Mouse (Mus musculus) limb, embryonic 12.5 days (tissue): ENCODE results near the gene Slc8a1. TPM values are rescaled to one million over a fixed set of nuclear protein-coding genes. Genes with fewer than 3 reads are reported as not detected.

ENCODE experiments used
- ATAC-seq: fragments of 200-750 bp; cut with Nextera tagmentation; 2 replicates; pipeline ENCODE4 v1.8.0; 2017; ENCODE audit warnings: low read depth, moderate TSS enrichment; ENCODE audit not compliant: insufficient number of reproducible peaks, insufficient read depth, low FRiP score, low TSS enrichment
- H3K27ac ChIP-seq: fragments of 300-500 bp; sonication (generic); 2 replicates; pipeline ENCODE4 v1.5.1; 2016; ENCODE audit warnings: mild to moderate bottlenecking, moderate library complexity
- H3K27me3 ChIP-seq: fragments of 300-500 bp; sonication (generic); 2 replicates; pipeline ENCODE4 v1.6.1; 2016; ENCODE audit warnings: mild to moderate bottlenecking, moderate library complexity
- H3K36me3 ChIP-seq: fragments of 300-500 bp; sonication (generic); 2 replicates; pipeline ENCODE4 v1.6.1; 2016; ENCODE audit warnings: mild to moderate bottlenecking, moderate library complexity
- H3K4me1 ChIP-seq: fragments of 300-500 bp; sonication (generic); replicated peaks from 2 replicates; pipeline ENCODE4 v1.6.1; 2016
- H3K4me2 ChIP-seq: fragments of 300-500 bp; sonication (generic); 2 replicates; pipeline ENCODE4 v1.6.1; 2016; ENCODE audit warnings: mild to moderate bottlenecking, moderate library complexity
- H3K4me3 ChIP-seq: fragments of 300-500 bp; sonication (generic); replicated peaks from 2 replicates; pipeline ENCODE4 v1.5.1; 2016; ENCODE audit warnings: mild to moderate bottlenecking
- H3K9ac ChIP-seq: fragments of 300-500 bp; sonication (generic); replicated peaks from 2 replicates; pipeline ENCODE4 v1.6.1; 2016; ENCODE audit warnings: mild to moderate bottlenecking, moderate library complexity
- H3K9me3 ChIP-seq: fragments of 300-500 bp; sonication (generic); 2 replicates; pipeline ENCODE4 v1.6.1; 2016; ENCODE audit warnings: mild to moderate bottlenecking, moderate library complexity
- WGBS: fragments of 180-500 bp; shearing (Covaris S2); methylation state at CpG from one replicate; pipeline ENCODE4 v1.1.7; 2016; 5-methylcytosine and 5-hydroxymethylcytosine counted together
- polyA plus RNA-seq: library from polyadenylated mRNA; unstranded; fragments of >200 nt; fragmentation: Nextera tagmentation; extraction: Ambion mirVana; gene quantifications from 2 replicates; pipeline ENCODE4 v1.2.1, GENCODE M21; 2016

Slc8a1 gene
- polyA plus RNA-seq, 1 experiment from 2014 or later: 6.1 TPM

DNA sequence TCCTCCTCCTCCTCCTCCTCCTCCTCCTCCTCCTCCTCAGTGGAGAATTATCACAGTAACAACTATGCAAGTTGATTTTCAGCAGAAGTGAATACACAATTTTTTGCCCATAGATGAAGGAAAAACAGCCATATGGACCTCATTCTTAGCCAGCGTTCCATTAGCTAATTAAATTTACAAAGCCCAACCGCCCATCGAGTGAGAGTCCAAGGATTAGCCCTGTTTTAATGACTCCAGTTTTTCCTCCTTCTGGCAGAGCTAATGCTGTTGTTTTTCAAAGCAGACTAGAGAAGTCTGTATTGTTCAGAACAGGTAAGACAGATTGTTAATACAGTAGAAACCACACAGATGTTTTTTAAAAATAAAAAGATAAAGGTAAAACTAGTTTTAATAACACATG, 264.8 kb downstream of the Slc8a1 start:
- Histone ChIP-seq H3K4me2 (no peak overlapping the region), H3K27ac (no peak overlapping the region), H3K9me3 (no peaks in the 10 kb centered on the region), H3K4me3 (no peak overlapping the region), H3K4me1 (no peaks in the 10 kb centered on the region), H3K36me3 (no peaks in the 10 kb centered on the region), H3K9ac (no peak overlapping the region), H3K27me3 (no peaks in the 10 kb centered on the region)
- no peak for ATAC-seq
- WGBS: 15% methylated on average over 3 of the region's 3 CpGs

DNA sequence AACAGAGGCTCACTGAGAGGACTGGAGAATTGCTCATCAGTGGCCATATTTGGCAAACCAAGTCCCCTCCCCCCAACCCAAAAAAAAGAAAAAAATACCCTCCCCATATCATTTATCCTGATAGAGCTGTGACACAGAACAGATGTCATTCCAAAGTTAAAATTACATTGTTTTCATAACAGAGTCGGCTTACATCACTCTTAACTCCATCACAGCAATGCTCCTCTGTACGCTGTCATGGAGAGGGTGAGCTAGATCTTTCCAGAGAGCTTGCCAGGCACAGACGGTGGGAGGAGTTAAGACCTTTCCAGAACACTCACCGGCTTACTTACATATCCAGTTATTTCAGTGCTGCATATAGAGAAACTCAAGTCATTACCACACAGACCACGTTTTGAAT, 269.2 kb downstream of the Slc8a1 start:
- H3K4me3 ChIP-seq: no peak overlapping the region
- no peak overlapping the region for H3K9ac ChIP-seq
- H3K9me3 ChIP-seq: no peaks in the 10 kb centered on the region
- no peaks in the 10 kb centered on the region for H3K27me3 ChIP-seq
- no peak overlapping the region for H3K27ac ChIP-seq
- WGBS: 77% methylated on average over 5 of the region's 5 CpGs
- no peak for ATAC-seq
- no peak overlapping the region for H3K4me2 ChIP-seq
- H3K4me1 ChIP-seq: no peaks in the 10 kb centered on the region
- H3K36me3 ChIP-seq: no peaks in the 10 kb centered on the region

DNA sequence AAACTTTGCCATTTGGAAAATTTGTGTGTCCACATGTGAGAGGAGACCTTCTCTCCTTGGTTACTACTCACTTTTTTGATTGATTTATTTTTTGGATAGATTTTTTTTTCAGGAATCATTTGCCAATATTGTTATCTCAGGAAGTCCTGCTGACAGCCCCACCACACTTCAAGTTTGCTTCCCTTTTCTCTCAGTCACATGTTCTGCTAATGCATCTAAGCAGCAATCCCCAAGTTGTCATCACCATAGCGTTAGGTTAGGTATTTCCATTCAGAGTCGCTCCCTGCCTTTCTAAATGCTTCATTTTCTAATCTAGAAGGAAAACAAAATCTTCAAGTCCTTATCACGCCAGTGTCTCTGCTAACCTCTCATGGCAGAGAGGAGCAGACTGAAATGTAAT, 278.8 kb downstream of the Slc8a1 start:
- H3K4me1 ChIP-seq: peaks cover 4% of the 10 kb centered on the region; the same call in 1 of the 2 replicates
- no peaks in the 10 kb centered on the region for H3K27me3 ChIP-seq
- H3K27ac ChIP-seq: no peak overlapping the region
- no peak overlapping the region for H3K9ac ChIP-seq
- H3K9me3 ChIP-seq: no peaks in the 10 kb centered on the region
- 92% methylated on average over 3 of the region's 3 CpGs for WGBS
- H3K4me2 ChIP-seq: no peak overlapping the region
- no peak for ATAC-seq
- no peak overlapping the region for H3K4me3 ChIP-seq
- H3K36me3 ChIP-seq: no peaks in the 10 kb centered on the region

DNA sequence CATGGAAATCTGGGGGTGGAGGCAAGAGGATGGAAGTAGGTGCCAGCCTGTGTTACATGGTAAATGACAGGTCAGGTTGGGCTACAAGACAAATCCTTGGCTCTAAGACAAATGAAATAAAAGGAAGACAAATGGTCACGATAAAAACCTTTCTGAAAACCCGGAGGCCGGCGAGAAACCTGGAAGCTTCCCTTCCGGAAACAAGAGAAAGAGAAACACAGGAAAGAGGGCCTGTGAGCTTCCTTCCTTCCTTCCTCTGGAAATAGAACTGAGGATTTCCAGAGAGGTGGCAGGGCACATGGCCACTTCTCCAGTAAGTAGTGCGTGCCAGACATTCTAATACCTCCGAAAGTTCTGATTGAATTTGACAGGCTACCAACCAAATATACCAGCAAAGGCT, 282.2 kb downstream of the Slc8a1 start:
- Histone ChIP-seq H3K27me3 (no peaks in the 10 kb centered on the region), H3K9ac (no peak overlapping the region), H3K4me2 (no peak overlapping the region), H3K27ac (no peak overlapping the region), H3K9me3 (no peaks in the 10 kb centered on the region), H3K4me3 (no peak overlapping the region), H3K4me1 (peaks cover 4% of the 10 kb centered on the region; the same call in 1 of the 2 replicates), H3K36me3 (no peaks in the 10 kb centered on the region)
- no peak for ATAC-seq
- WGBS: 86% methylated on average over 7 of the region's 7 CpGs

DNA sequence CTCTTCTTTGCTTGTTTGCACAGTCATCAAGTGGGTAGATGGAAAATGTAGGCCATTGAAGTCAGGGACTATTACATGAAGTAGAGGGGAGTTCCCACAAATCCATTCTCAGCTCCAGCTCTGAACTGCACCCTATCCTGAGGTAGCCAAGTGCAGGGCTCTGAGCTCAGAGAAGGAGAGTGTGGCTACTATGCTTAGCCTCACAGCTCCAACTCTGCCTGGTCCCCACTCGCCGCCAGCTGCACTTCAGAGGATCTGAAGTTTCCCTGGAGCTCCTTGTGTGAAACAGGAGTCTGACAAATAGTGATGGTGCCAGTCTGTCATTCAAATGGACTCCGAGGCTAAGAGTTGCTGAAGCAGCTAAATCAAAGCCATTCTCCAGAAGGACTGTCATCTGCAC, 282.9 kb downstream of the Slc8a1 start:
- no peaks in the 10 kb centered on the region for H3K27me3 ChIP-seq
- WGBS: 67% methylated on average over 3 of the region's 3 CpGs
- H3K36me3 ChIP-seq: no peaks in the 10 kb centered on the region
- no peak for ATAC-seq
- H3K27ac ChIP-seq: no peak overlapping the region
- no peaks in the 10 kb centered on the region for H3K9me3 ChIP-seq
- H3K4me2 ChIP-seq: no peak overlapping the region
- peaks cover 4% of the 10 kb centered on the region; the same call in 1 of the 2 replicates for H3K4me1 ChIP-seq
- no peak overlapping the region for H3K9ac ChIP-seq
- H3K4me3 ChIP-seq: no peak overlapping the region

DNA sequence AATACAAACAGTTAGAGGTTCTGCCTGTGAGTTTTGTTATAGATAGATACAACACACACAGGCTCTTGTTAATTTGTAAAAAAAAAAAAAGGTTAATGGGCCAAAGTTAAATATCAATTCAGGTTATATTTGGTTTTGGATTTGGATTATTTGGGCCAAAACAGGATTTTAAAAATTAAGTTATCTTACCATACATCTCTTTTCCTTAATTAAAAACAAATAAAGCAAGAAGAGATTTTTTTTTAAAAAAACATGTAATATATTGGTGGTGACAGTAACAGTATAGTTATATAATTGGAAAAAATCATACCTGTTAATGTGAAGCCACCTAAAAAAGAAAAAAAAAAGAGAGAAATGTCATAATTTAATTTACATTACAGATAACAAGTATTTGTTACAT, 296.7 kb downstream of the Slc8a1 start, which contains the start of gene Gm11096:
Gm11096 (plus strand) TSS at position 301 of the 400 bp plus-strand sequence.
- Histone ChIP-seq H3K9ac (no peak within 1 kb of the TSS), H3K27ac (no peak within 1 kb of the TSS), H3K27me3 (no peaks in the 10 kb centered on the region), H3K36me3 (no peaks in the 10 kb centered on the region), H3K4me2 (no peak within 1 kb of the TSS), H3K9me3 (no peaks in the 10 kb centered on the region), H3K4me1 (no peaks in the 10 kb centered on the region), H3K4me3 (no peak within 1 kb of the TSS)
- no peak for ATAC-seq

DNA sequence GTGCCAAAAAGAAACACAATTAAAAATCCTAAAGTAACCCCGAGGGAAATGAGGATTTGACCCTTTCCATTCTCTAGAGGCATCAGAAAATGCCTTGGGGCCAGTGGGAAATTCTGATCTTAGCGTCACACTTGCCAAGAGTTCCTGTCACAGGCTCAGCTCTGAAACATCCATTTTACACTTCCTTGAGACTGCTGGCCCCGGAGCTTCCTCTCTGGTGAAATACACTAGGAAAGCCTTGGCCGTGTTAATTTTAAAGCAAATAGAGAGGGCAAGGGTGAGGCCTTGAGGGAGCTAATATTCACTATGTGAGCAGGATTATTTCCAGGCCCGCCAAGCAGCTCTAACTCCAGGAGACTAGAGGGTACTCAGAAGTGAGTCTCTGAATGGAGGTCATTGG, 305.0 kb downstream of the Slc8a1 start:
- H3K27ac ChIP-seq: no peak overlapping the region
- H3K9ac ChIP-seq: no peak overlapping the region
- H3K9me3 ChIP-seq: no peaks in the 10 kb centered on the region
- no peak for ATAC-seq
- 40% methylated on average over 5 of the region's 5 CpGs for WGBS
- H3K4me3 ChIP-seq: no peak overlapping the region
- no peak overlapping the region for H3K4me2 ChIP-seq
- peaks cover 3% of the 10 kb centered on the region; the same call in 1 of the 2 replicates for H3K36me3 ChIP-seq
- H3K4me1 ChIP-seq: peaks cover 4% of the 10 kb centered on the region; the same call in 1 of the 2 replicates
- no peaks in the 10 kb centered on the region; the same call in 1 of the 2 replicates for H3K27me3 ChIP-seq

DNA sequence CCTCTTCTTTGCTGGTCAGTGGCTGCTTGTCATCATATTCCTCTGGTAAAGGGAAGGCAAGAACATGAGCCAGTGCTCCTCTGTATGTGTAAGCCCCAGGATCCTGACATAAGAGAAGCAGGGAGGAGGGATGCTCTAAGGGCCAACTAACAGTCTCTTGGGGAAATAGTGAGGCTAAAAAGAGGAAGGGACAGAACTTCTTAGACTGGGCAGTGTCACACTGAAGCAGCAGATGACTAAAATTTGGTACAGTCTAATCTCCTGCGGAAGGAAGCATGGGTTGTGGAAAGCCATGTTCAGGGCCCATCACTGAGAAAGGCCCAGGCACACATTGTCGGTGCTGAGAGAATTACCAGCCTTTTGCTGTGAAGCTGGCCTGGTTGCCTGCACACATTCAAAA, 305.4 kb downstream of the Slc8a1 start:
- no peaks in the 10 kb centered on the region for H3K9me3 ChIP-seq
- no peak for ATAC-seq
- no peak overlapping the region for H3K4me3 ChIP-seq
- no peaks in the 10 kb centered on the region; the same call in 1 of the 2 replicates for H3K27me3 ChIP-seq
- 76% methylated on average over 2 of the region's 2 CpGs for WGBS
- H3K4me1 ChIP-seq: peaks cover 5% of the 10 kb centered on the region; the same call in 1 of the 2 replicates
- no peak overlapping the region for H3K27ac ChIP-seq
- H3K9ac ChIP-seq: no peak overlapping the region
- H3K4me2 ChIP-seq: no peak overlapping the region
- H3K36me3 ChIP-seq: peaks cover 3% of the 10 kb centered on the region; the same call in 1 of the 2 replicates

DNA sequence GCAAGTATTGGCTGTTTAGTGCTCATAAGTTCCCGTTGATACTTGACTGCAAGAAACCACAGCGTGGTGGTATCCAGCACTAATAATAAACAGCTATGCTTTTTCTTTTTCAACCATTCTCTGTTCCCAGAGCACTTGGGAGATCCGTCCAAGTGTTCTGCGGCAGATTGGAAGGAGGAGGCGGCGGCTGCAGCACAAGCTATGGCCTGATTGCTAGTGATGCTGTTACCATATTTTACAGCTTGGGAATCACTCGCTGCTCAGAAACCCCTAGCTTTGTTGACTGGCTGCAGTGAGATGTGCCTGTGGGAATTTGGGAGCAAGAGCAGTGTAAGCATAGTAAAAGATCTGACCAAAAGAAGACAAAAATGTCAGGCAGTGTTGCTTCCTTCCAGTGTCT, 310.9 kb downstream of the Slc8a1 start:
- peaks cover 14% of the 10 kb centered on the region for H3K4me1 ChIP-seq

DNA sequence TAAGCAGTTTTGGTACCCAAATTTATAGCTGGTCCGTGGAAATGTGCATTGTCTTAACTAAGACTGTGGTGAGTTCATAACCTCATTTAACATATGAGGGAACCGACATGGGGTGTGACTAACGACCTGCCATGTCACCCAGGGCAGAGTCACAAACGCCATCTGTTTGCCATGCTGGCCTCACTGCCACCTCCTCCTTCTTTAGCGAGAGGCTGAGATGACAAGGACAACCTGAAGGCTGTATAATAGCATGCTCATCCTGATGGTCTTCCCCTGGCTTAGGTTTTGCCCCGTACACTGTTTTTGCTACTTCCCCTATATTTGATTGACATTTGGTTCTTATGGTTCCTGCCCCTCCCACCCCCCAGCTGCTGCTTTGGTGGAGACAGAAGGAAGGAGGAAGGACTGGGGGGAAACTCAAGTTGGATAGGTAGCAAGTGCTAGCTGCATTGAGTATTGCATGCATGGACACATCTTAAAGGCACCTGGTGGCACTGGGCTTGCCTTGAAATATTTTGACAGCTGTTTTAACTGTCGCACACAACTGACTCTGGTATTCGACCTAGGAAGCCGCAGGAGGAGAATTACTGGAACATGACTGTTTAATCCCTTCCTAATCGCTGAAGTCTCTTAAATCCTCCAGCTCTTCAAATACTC, 313.8 kb downstream of the Slc8a1 start:
- H3K36me3 ChIP-seq: no peaks in the 10 kb centered on the region
- no peak overlapping the region for H3K4me3 ChIP-seq
- no peak overlapping the region for H3K4me2 ChIP-seq
- no peaks in the 10 kb centered on the region for H3K9me3 ChIP-seq
- H3K9ac ChIP-seq: no peak overlapping the region
- no peak overlapping the region for H3K27ac ChIP-seq
- ATAC-seq: no peak
- 20% methylated on average over 10 of the region's 10 CpGs for WGBS
- H3K27me3 ChIP-seq: peaks cover 6% of the 10 kb centered on the region; the same call in 1 of the 2 replicates
- peaks cover 14% of the 10 kb centered on the region for H3K4me1 ChIP-seq

More for the DNA sequence above, 310.9 kb downstream of the Slc8a1 start:
- Histone ChIP-seq H3K27me3 (peaks cover 6% of the 10 kb centered on the region; the same call in 1 of the 2 replicates), H3K4me2 (no peak overlapping the region), H3K9ac (no peak overlapping the region), H3K4me3 (no peak overlapping the region), H3K27ac (no peak overlapping the region), H3K9me3 (no peaks in the 10 kb centered on the region), H3K36me3 (peaks cover under 1% of the 10 kb centered on the region; the same call in 1 of the 2 replicates)
- WGBS: 77% methylated on average over 7 of the region's 7 CpGs
- no peak for ATAC-seq

DNA sequence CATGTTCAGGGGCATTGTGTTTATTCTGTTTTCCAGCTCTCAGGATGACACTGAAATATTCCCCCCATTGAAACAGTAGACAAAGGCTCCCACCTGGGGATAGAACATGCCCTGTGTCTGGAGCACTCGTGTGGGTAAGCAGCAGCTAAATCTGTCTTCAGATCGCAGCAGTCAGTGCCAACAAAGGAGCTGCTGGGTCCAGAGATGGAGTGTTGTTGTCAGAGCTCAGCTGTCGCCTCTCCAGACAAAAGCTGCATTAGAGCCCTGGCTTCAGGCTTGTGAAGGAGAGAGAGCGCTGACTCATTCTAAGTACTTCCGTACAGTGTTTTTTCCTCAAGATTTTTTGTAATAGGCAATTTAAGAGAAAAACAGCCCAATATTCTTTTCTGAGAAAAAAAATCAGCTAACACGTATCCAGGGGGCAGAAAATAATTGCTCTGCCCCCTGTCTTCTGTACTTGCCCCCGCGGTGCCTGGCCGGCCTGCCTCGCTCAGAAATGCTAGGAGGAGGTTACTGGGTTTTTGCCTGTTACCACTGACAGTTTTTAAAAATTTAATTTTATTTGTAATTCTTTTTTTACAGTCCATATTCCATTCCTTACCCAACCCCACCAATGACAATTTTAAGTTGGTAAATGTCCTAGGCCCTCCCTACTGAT, 318.2 kb downstream of the Slc8a1 start:
- Histone ChIP-seq H3K36me3 (no peaks in the 10 kb centered on the region), H3K4me2 (no peak overlapping the region), H3K9ac (no peak overlapping the region), H3K9me3 (no peaks in the 10 kb centered on the region), H3K4me3 (no peak overlapping the region), H3K27me3 (no peaks in the 10 kb centered on the region), H3K27ac (no peak overlapping the region), H3K4me1 (peaks cover 8% of the 10 kb centered on the region)
- ATAC-seq: no peak
- WGBS: 79% methylated on average over 10 of the region's 10 CpGs
